Mouse (Mus musculus): ENCODE data around the gene Cabp2. TPM values are rescaled to one million over a fixed set of nuclear protein-coding genes. Genes with fewer than 3 reads are reported as not detected.
"Not testable (repeated sequence)": the region's sequence is repeated elsewhere in the genome, so short reads cannot be mapped to it uniquely, and the experiment has no call there.

Cabp2 gene
- not detected in 2 replicates for polyA plus RNA-seq (2016; fragmentation: Nextera tagmentation; extraction: Ambion mirVana)

DNA sequence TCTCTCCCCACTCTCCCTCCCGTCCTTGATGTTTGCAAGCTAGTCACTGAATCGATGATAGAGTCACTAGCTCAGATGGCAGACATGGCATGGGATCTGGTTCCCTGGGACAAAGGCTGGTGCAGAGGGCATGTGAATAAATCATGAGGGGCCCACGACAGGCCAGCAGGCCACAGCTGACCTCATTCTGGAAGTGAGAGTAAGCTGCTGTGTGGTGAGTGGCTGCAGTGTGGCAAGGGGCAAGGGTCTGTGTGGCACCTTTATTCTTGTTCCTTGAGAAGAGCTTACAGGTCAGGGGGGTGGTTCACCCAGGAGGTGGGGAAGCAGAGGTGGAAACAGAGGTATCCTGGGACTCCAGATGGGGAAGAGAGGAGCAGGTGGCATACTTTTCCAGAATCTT lies at the start of gene Cabp2:
Gene Cabp2 (plus strand): TSS at position 185 of the 400 bp plus-strand sequence.
- peaks cover 42% of the 10 kb centered on the region for H3K27me3 ChIP-seq (replicated peaks)
- H3K4me3 ChIP-seq, result no peak within 1 kb of the TSS
- H3K4me2 ChIP-seq, result no peak within 1 kb of the TSS
- 74% methylated on average over 3 of the region's 3 CpGs for WGBS
- H3K27ac ChIP-seq (ENCODE audit: poor library complexity, severe bottlenecking), result no peak within 1 kb of the TSS
- no peak within 1 kb of the TSS for H3K9ac ChIP-seq
- H3K9me3 ChIP-seq (replicated peaks), result no peaks in the 10 kb centered on the region
- ATAC-seq (ENCODE audit: insufficient number of reproducible peaks, low FRiP score), result no peak
- no peaks in the 10 kb centered on the region for H3K36me3 ChIP-seq
- H3K4me1 ChIP-seq (replicated peaks), result no peaks in the 10 kb centered on the region

DNA sequence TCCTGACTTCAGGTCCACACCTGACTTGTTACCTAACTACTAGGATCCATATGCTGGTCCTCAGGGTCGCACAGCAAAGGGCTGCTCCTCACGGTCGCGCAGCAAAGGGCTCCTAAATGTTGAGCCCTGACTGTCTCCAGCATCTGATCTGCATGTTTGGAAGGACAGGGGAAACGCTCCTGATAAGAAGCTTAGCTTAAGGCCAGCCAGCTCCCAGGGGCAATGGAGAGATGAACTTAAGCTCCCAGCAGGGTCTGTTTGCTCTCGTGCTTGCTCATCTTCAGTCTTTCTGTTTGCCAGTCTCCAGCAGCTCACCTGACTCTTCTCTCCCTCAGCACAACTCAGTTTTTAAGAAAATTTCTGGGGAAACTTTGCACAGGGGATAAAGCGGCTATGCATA lies 48.7 kb upstream of the Cabp2 start:
- Histone ChIP-seq H3K27ac (ENCODE audit: poor library complexity, severe bottlenecking) (no peak overlapping the region), H3K4me3 (no peak overlapping the region), H3K27me3 (replicated peaks) (no peaks in the 10 kb centered on the region), H3K4me1 (replicated peaks) (peaks cover 10% of the 10 kb centered on the region), H3K4me2 (no peak overlapping the region), H3K9me3 (replicated peaks) (no peaks in the 10 kb centered on the region; the same call in 1 of the 2 replicates), H3K36me3 (peaks cover 13% of the 10 kb centered on the region), H3K9ac (no peak overlapping the region)
- WGBS, result 41% methylated on average over 7 of the region's 7 CpGs
- ATAC-seq (ENCODE audit: insufficient number of reproducible peaks, low FRiP score), result no peak

DNA sequence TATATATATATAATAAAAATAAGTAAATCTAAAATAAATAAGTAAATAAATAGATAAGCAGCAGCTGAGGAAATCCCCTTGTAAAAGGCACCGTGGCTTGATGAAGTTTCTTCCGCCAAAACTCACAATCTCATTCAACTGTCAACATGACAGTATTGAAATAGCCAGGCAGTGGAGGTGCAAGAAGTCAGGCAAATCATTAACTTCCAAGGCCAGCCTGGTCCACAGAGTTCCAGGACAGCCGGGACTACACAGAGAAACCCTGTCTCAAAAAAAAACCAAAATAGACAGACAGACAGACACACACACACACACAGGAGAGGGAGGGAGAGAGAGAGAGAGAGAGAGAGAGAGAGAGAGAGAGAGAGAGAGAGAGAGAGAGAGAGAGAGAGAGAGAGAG lies 48.1 kb upstream of the Cabp2 start:
- no peaks in the 10 kb centered on the region; the same call in 1 of the 2 replicates for H3K9me3 ChIP-seq (replicated peaks)
- ATAC-seq (ENCODE audit: insufficient number of reproducible peaks, low FRiP score), result no peak
- H3K4me2 ChIP-seq, result no peak overlapping the region
- H3K4me1 ChIP-seq (replicated peaks), result peaks cover 13% of the 10 kb centered on the region
- H3K27ac ChIP-seq (ENCODE audit: poor library complexity, severe bottlenecking), result no peak overlapping the region
- H3K4me3 ChIP-seq, result no peak overlapping the region
- 70% methylated on average over 3 of the region's 3 CpGs for WGBS
- H3K9ac ChIP-seq, result no peak overlapping the region
- H3K36me3 ChIP-seq, result peaks cover 13% of the 10 kb centered on the region
- H3K27me3 ChIP-seq (replicated peaks), result no peaks in the 10 kb centered on the region

DNA sequence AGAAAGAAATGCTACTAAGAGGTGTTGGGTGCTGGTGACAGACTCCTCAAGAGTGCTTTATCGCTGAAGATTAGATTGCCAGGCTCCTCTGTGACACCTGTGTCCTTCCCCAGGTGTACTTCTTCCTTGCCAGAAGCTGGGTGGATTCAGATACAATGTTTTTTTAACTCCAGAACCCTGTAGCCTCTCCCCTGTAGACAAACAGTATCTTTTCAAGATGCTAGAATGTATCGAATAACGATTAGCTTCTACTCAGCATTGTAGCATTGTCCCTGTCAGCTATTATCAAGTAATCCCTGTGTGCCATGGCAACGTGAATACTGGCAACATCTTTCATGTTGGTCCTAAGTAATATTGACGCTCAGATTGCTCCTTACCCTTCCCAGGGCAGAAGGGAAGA lies 47.6 kb upstream of the Cabp2 start:
- no peak for ATAC-seq (ENCODE audit: insufficient number of reproducible peaks, low FRiP score)
- Histone ChIP-seq H3K9me3 (replicated peaks) (no peaks in the 10 kb centered on the region), H3K4me2 (no peak overlapping the region), H3K27me3 (replicated peaks) (no peaks in the 10 kb centered on the region), H3K27ac (ENCODE audit: poor library complexity, severe bottlenecking) (no peak overlapping the region), H3K9ac (no peak overlapping the region), H3K4me3 (no peak overlapping the region), H3K36me3 (peaks cover 13% of the 10 kb centered on the region), H3K4me1 (replicated peaks) (peaks cover 14% of the 10 kb centered on the region)
- 64% methylated on average over 5 of the region's 5 CpGs for whole genome bisulfite sequencing

DNA sequence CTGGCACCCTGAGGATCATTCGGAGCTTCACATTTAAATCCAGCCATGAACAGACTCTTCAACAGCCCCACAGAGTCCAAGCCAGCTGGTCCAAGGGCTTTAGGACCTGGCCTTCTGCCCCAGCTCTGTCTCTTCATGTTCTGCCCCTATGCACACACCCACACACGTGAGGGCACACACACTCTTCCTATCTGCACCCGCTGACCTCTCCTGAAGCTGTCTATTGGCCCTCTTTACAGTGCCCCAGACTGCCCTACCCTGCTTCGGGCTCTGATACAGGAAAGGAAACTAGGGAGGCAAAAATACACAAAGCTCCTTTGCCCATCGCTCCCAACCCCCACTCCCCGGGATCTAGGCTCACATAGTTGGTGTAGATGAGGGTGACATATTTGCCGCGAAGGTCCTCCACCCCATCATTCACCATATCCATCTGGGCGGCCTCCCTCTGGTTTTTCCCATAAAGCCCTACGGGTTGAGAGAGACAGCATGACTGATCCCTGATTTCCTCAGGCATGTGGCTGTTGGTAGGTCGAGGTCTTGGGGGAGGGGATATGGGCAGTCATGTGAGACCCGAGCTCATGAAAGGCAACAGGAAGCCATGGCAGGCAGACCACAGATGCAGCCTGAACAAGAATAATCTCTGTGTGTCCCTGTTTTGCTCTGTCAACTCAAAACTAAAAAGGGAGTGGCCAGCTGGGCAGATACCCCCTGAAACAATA lies 44.9 kb upstream of the Cabp2 start:
- Histone ChIP-seq H3K27ac (ENCODE audit: poor library complexity, severe bottlenecking) (no peak overlapping the region), H3K9me3 (replicated peaks) (no peaks in the 10 kb centered on the region), H3K9ac (no peak overlapping the region), H3K4me1 (replicated peaks) (peaks cover 14% of the 10 kb centered on the region), H3K4me3 (no peak overlapping the region), H3K4me2 (peak overlapping the region; percentile 28), H3K36me3 (peaks cover 13% of the 10 kb centered on the region), H3K27me3 (replicated peaks) (no peaks in the 10 kb centered on the region)
- ATAC-seq (ENCODE audit: insufficient number of reproducible peaks, low FRiP score), result no peak
- WGBS, result 81% methylated on average over 12 of the region's 12 CpGs

DNA sequence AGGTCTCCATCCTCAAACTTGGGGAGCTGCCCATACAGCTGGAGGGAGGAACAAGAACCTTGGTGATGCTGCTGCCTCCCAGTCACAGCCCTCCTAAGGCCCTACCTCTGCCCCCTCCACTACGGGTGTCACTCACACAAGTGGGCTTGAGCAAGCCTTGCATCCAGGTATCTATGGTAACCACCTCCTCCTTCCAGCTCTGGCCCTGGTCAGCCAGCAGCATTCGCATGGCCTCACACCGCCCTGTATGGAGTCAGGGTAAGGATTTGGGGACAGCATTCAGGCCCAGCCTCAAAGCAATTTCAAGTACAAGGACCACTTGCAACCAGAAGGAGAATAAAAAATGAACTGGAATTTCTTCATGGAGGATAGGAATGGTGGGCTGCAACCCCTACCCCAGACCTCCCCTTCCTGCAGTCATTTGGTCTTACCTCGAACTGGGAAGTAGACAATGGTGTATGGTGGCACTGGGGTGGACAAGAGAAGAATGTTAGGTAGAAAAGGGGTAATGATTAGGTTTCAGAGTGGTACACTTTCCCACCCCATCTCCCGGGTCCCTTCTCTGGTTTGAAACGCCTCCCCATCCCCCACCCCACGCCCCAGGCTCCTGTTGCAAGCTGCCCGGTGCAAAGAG lies 44.1 kb upstream of the Cabp2 start:
- Histone ChIP-seq H3K27ac (ENCODE audit: poor library complexity, severe bottlenecking) (peak overlapping the region; percentile 76), H3K4me1 (replicated peaks) (peaks cover 14% of the 10 kb centered on the region), H3K4me3 (peak overlapping the region; percentile 77), H3K9ac (peak overlapping the region; percentile 87), H3K36me3 (peaks cover 13% of the 10 kb centered on the region), H3K4me2 (peak overlapping the region; percentile 76)
- WGBS, result 34% methylated on average over 8 of the region's 8 CpGs
- peak; percentile 16 for ATAC-seq (ENCODE audit: insufficient number of reproducible peaks, low FRiP score)
- not testable (repeated sequence) for H3K27me3 ChIP-seq (replicated peaks); H3K9me3 ChIP-seq (replicated peaks)

DNA sequence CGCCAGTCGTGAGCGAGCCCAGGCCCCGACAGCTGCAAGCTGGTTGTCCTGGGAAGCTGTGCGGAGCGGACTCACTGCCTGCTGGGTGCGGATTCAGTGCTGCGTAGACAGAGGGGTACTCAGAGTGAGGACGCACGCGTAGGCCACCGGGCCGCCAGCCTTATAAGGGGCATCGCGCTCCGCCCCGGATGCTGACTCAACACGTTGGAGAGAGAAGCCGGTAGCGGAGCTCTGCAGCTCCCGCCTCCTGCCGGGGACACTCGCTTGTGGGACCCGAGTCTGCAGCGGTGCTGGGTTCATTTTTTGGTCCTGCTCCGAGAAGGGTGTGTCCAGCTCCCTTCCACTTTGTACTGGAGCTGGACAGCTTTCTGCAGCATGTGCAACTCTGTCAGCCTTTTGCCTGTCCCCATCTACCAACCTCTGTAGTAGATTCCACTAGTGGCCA lies 43.6 kb upstream of the Cabp2 start, which contains the start of gene Gstp1:
Gene Gstp1 (minus strand): TSS at position 198 of the 445 bp plus-strand sequence.
- no peaks in the 10 kb centered on the region for H3K27me3 ChIP-seq (replicated peaks)
- H3K4me3 ChIP-seq, result peak within 1 kb of the TSS; percentile 77
- under 1% methylated on average over 26 of the region's 26 CpGs for WGBS
- ATAC-seq (ENCODE audit: insufficient number of reproducible peaks, low FRiP score), result peak; percentile 90
- peaks cover 14% of the 10 kb centered on the region for H3K4me1 ChIP-seq (replicated peaks)
- no peaks in the 10 kb centered on the region for H3K9me3 ChIP-seq (replicated peaks)
- H3K4me2 ChIP-seq, result peak within 1 kb of the TSS; percentile 76
- H3K9ac ChIP-seq, result peak within 1 kb of the TSS; percentile 87
- H3K27ac ChIP-seq (ENCODE audit: poor library complexity, severe bottlenecking), result peak within 1 kb of the TSS; percentile 76
- peaks cover 13% of the 10 kb centered on the region for H3K36me3 ChIP-seq

DNA sequence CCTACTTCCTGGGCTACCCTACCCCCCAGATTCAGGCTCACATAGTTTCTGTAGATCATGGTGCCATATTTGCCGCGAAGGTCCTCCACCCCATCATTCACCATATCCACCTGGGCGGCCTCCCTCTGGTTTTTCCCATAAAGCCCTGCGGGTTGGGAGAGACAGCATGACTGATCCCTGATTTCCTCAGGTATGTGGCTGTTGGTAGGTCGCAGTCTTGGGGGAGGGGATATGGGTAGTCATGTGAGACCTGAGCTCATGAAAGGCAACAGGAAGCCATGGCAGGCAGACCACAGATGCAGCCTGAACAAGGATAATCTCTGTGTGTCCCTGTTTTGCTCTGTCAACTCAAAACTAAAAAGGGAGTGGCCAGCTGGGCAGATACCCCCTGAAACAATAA lies 40.4 kb upstream of the Cabp2 start:
- H3K36me3 ChIP-seq; H3K9me3 ChIP-seq (replicated peaks); H3K4me3 ChIP-seq; ATAC-seq (ENCODE audit: insufficient number of reproducible peaks, low FRiP score); H3K4me2 ChIP-seq; H3K9ac ChIP-seq; H3K27me3 ChIP-seq (replicated peaks); H3K27ac ChIP-seq (ENCODE audit: poor library complexity, severe bottlenecking): not testable (repeated sequence)
- WGBS, result 80% methylated on average over 5 of the region's 5 CpGs
- peaks cover 17% of the 10 kb centered on the region for H3K4me1 ChIP-seq (replicated peaks)

DNA sequence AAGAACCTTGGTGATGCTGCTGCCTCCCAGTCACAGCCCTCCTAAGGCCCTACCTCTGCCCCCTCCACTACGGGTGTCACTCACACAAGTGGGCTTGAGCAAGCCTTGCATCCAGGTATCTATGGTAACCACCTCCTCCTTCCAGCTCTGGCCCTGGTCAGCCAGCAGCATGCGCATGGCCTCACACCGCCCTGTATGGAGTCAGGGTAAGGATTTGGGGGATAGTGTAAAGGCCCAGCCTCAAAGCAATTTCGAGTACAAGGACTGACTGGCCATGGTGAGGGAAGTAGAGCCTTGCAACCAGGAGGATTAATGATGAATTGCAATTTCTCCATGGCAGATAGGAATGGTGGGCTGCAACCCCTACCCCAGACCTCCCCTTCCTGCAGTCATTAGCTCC lies 39.9 kb upstream of the Cabp2 start:
- whole genome bisulfite sequencing, result 85% methylated on average over 4 of the region's 4 CpGs
- not testable (repeated sequence) for H3K9ac ChIP-seq; H3K27me3 ChIP-seq (replicated peaks); H3K36me3 ChIP-seq; H3K4me3 ChIP-seq; H3K27ac ChIP-seq (ENCODE audit: poor library complexity, severe bottlenecking); H3K9me3 ChIP-seq (replicated peaks); H3K4me2 ChIP-seq; ATAC-seq (ENCODE audit: insufficient number of reproducible peaks, low FRiP score)
- H3K4me1 ChIP-seq (replicated peaks), result peaks cover 15% of the 10 kb centered on the region

DNA sequence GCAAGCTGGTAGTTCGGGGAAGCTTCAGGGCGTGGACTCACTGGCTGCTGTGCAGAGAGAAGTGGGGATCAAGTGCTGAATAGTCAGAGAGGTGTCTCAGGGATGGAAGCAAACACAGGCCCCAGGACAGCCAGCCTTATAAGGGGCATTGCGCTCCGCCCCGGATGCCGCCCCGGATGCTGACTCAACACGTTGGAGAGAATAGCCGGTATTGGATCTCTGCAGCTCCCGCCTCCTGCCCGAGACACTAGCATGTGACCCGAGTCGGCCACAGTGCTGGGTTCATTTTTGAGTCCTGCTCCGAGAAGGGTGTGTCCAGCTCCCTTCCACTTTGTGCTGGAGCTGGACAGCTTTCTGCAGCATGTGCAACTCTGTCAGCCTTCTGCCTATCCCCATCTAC lies 39.3 kb upstream of the Cabp2 start:
- peaks cover 17% of the 10 kb centered on the region for H3K4me1 ChIP-seq (replicated peaks)
- H3K4me2 ChIP-seq, result no peak overlapping the region
- no peak overlapping the region for H3K4me3 ChIP-seq
- no peaks in the 10 kb centered on the region for H3K27me3 ChIP-seq (replicated peaks)
- no peak overlapping the region for H3K9ac ChIP-seq
- no peak for ATAC-seq (ENCODE audit: insufficient number of reproducible peaks, low FRiP score)
- 69% methylated on average over 14 of the region's 14 CpGs for WGBS
- no peak overlapping the region for H3K27ac ChIP-seq (ENCODE audit: poor library complexity, severe bottlenecking)
- no peaks in the 10 kb centered on the region for H3K9me3 ChIP-seq (replicated peaks)
- H3K36me3 ChIP-seq, result no peaks in the 10 kb centered on the region

DNA sequence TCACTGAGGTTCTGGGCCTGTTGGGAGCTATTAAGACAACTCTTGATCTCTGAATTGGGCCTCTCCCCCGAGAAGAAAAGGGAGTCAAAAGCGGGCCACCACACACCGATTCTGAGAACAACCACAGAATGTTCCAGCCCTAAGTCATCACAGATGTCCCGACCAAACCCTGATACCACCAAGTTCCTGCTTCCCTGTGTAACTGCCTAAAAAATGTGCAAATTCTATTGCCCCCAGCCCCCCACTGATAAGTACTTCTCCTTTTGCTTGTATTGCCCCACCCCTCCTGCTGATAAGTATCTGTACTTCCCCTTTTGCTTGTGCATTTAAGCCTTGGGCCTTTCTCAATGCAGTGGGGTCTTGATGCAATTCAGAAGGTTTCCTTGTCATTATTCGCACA lies 37.3 kb upstream of the Cabp2 start:
- not testable (repeated sequence) for ATAC-seq (ENCODE audit: insufficient number of reproducible peaks, low FRiP score); H3K27ac ChIP-seq (ENCODE audit: poor library complexity, severe bottlenecking); H3K4me3 ChIP-seq; H3K36me3 ChIP-seq; H3K9ac ChIP-seq; H3K4me2 ChIP-seq; H3K9me3 ChIP-seq (replicated peaks); H3K27me3 ChIP-seq (replicated peaks)
- 0 out of 2 replicates have a peak, but pooled peaks cover 11% of the 10 kb centered on the region for H3K4me1 ChIP-seq (replicated peaks)
- WGBS, result 85% methylated on average over 5 of the region's 5 CpGs
